Mouse (Mus musculus): ENCODE data around the gene AC134908.4. TPM values are rescaled to one million over a fixed set of nuclear protein-coding genes. Genes with fewer than 3 reads are reported as not detected.

Gene AC134908.4
- polyA plus RNA-seq, 1 experiment from 2014 or later, result not detected

DNA sequence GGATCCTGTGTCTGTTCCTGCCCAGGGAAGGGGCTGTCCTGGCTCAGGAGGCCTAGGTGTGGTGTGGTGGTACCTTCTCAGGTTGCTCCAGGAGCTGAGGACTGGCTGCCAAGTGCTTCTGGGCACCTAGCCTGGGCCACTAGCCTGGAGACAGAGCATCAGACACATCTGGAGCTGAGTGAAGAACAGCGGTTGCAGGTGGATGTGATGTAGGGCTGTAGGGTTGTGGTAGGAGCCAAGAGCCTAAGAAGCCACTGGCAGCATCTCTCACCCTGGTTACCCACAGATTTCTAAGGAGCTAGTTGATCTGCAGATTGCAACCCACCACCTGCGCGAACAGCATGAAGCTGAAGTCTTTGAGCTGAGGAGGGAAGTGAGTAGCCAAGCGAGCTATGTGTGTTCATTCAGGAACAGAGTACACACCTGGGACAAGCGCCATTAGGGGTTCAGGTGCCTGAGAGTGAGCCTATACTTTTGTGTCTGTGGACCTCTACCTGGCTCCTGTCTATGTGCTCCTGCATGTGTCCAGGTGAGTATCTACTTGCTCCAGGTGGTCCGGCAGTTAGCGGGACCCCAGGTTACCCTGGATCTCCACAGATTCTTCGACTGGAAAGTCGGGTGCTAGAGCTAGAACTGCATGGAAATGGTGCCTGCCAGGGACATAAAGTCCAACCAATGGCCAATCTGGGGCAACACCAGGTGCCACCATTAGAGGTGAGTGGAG is 8.5 kb downstream of the AC134908.4 start:
- H3K4me3 ChIP-seq (ENCODE audit: low read depth, low read length), result no peak overlapping the region
- H3K9me3 ChIP-seq (replicated peaks; ENCODE audit: control insufficient read depth, low read length), result no peaks in the 10 kb centered on the region
- 82% methylated on average over 9 of the region's 9 CpGs for WGBS (ENCODE audit: insufficient replicate concordance)
- no peaks in the 10 kb centered on the region for H3K36me3 ChIP-seq (ENCODE audit: control insufficient read depth, insufficient read depth)
- no peak overlapping the region for H3K4me2 ChIP-seq (ENCODE audit: low read depth, low read length)
- no peak for ATAC-seq (ENCODE audit: low read depth)
- H3K27ac ChIP-seq (ENCODE audit: low read length), result no peak overlapping the region
- H3K9ac ChIP-seq (ENCODE audit: low read depth, low read length), result no peak overlapping the region
- peaks cover 14% of the 10 kb centered on the region for H3K4me1 ChIP-seq (ENCODE audit: control insufficient read depth, low read depth, low read length)
- H3K27me3 ChIP-seq (ENCODE audit: control insufficient read depth, insufficient read depth, low read depth, low read length), result no peaks in the 10 kb centered on the region

DNA sequence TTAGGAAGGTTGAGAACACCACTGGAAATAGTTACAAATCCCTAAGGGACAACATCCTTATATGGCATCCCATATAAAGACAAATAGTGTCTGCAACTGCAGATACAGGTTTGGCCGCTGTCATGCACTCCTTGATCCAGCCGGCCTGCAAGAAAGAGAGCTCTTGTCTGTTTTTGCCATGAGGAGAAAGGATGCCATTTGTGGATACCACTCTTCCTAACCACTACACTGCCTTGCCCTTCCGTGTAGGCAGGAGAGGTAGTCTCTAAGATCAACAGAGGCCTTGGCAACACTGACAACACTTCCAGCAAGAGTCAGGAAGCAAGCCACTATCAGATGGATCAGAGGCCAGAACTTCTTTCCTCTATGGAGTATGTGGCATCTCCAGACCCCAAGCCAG is 9.2 kb downstream of the AC134908.4 start, which contains the start of gene Ccdc78:
Gene Ccdc78 (plus strand): TSS at position 301 of the 400 bp plus-strand sequence.
- peak within 1 kb of the TSS; percentile 54 for H3K27ac ChIP-seq (ENCODE audit: low read length)
- H3K36me3 ChIP-seq (ENCODE audit: control insufficient read depth, insufficient read depth), result peaks cover 4% of the 10 kb centered on the region; the same call in 1 of the 2 replicates
- no peaks in the 10 kb centered on the region for H3K27me3 ChIP-seq (ENCODE audit: control insufficient read depth, insufficient read depth, low read depth, low read length)
- H3K4me3 ChIP-seq (ENCODE audit: low read depth, low read length), result peak within 1 kb of the TSS; percentile 76
- H3K9ac ChIP-seq (ENCODE audit: low read depth, low read length), result peak within 1 kb of the TSS; percentile 71
- no peak for ATAC-seq (ENCODE audit: low read depth)
- H3K4me2 ChIP-seq (ENCODE audit: low read depth, low read length), result peak within 1 kb of the TSS; percentile 69
- no peaks in the 10 kb centered on the region for H3K9me3 ChIP-seq (replicated peaks; ENCODE audit: control insufficient read depth, low read length)
- peaks cover 11% of the 10 kb centered on the region for H3K4me1 ChIP-seq (ENCODE audit: control insufficient read depth, low read depth, low read length)
- 66% methylated on average over 3 of the region's 3 CpGs for WGBS (ENCODE audit: insufficient replicate concordance)

DNA sequence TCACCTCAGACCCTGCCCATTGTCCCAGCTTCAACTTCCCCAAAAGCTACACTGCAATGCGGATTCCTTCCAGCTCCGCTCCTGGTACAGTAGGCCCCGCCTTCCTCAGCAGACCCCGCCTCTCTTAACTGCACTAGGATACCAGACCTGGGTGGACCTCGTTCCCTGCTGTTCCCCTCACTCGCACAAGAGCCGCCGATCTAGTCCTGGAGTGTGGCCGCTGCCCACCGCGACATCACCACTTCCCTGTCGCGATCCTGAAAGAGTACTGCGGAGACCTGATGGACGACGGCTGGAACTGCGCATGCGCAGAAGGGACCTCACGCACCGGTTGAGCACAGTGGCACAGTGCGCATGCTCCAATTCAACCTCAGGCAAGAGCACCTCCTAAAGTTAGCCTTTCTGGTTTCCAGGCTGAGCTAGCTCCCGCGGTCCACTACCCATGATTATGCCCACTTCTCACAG is 10.1 kb downstream of the AC134908.4 start, which contains the start of gene Haghl:
Gene Haghl (minus strand): TSS at position 393 of the 465 bp plus-strand sequence.
- peak; percentile 86 for ATAC-seq (ENCODE audit: low read depth)
- peaks cover 5% of the 10 kb centered on the region for H3K4me1 ChIP-seq (ENCODE audit: control insufficient read depth, low read depth, low read length)
- peak within 1 kb of the TSS; percentile 54 for H3K27ac ChIP-seq (ENCODE audit: low read length)
- H3K36me3 ChIP-seq (ENCODE audit: control insufficient read depth, insufficient read depth), result peaks cover 7% of the 10 kb centered on the region; the same call in 1 of the 2 replicates
- peak within 1 kb of the TSS; percentile 69 for H3K4me2 ChIP-seq (ENCODE audit: low read depth, low read length)
- no peaks in the 10 kb centered on the region for H3K27me3 ChIP-seq (ENCODE audit: control insufficient read depth, insufficient read depth, low read depth, low read length)
- no peaks in the 10 kb centered on the region for H3K9me3 ChIP-seq (replicated peaks; ENCODE audit: control insufficient read depth, low read length)
- WGBS (ENCODE audit: insufficient replicate concordance), result under 1% methylated on average over 23 of the region's 23 CpGs
- peak within 1 kb of the TSS; percentile 76 for H3K4me3 ChIP-seq (ENCODE audit: low read depth, low read length)
- peak within 1 kb of the TSS; percentile 71 for H3K9ac ChIP-seq (ENCODE audit: low read depth, low read length)

DNA sequence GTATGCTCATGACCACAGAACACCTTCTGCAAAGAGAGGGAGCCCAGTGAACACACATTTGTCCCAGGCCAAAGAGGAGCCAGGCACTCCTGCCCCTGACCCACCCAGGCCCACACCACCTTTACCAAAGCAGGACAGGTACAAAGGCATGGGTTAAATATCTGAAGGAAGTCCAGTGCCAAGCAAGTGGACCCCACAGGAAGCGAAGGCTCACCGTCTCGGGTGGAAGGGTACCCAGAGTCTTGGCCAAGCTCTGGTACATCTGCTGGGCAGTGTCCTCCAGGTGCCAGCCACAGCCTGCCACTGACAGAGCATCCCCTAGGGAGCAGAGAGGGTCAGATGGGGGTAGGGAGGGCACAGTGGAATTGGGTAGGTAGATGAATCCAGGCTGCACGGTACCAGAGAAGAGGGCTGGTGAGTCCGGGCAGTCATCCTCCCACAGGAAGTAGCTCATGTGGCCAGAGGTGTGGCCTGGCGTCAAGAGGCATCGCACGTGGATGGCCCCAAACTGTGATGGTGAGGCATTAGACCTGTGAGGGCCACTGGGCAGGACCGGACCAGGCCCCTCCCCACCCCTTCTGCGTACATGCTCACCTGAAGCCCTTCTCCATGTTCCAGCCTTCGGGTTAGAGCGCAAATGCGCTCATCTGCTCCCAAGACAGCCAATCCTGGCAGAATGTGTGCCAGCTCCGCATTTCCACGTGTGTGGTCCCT is 11.4 kb downstream of the AC134908.4 start:
- ATAC-seq (ENCODE audit: low read depth), result no peak
- no peaks in the 10 kb centered on the region for H3K9me3 ChIP-seq (replicated peaks; ENCODE audit: control insufficient read depth, low read length)
- 71% methylated on average over 15 of the region's 15 CpGs for WGBS (ENCODE audit: insufficient replicate concordance)
- no peak overlapping the region for H3K4me3 ChIP-seq (ENCODE audit: low read depth, low read length)
- H3K4me1 ChIP-seq (ENCODE audit: control insufficient read depth, low read depth, low read length), result peaks cover 5% of the 10 kb centered on the region
- H3K4me2 ChIP-seq (ENCODE audit: low read depth, low read length), result no peak overlapping the region
- no peak overlapping the region for H3K27ac ChIP-seq (ENCODE audit: low read length)
- peaks cover 10% of the 10 kb centered on the region; the same call in 1 of the 2 replicates for H3K36me3 ChIP-seq (ENCODE audit: control insufficient read depth, insufficient read depth)
- no peaks in the 10 kb centered on the region for H3K27me3 ChIP-seq (ENCODE audit: control insufficient read depth, insufficient read depth, low read depth, low read length)
- no peak overlapping the region for H3K9ac ChIP-seq (ENCODE audit: low read depth, low read length)

DNA sequence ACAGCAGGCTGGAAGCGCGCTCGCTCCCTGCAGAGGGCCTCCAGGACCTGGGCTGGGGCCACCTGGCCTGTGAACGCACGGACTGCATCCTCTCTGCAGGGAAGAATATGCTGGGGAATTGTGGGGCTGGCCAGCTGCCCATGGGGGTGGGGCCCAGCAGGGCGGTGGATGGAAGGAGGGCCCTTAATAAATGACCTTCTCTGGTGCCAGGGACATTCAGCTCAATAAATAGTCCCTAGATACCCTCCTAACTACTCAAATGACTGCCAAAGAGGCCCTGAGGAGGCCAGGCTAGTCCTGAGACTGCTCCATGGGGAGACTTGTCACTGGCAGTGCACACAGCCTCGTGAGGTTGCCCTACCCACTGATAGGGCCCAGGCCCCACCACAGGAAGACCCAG is 12.4 kb downstream of the AC134908.4 start:
- ATAC-seq (ENCODE audit: low read depth), result no peak
- H3K36me3 ChIP-seq (ENCODE audit: control insufficient read depth, insufficient read depth), result peaks cover 10% of the 10 kb centered on the region; the same call in 1 of the 2 replicates
- no peaks in the 10 kb centered on the region for H3K9me3 ChIP-seq (replicated peaks; ENCODE audit: control insufficient read depth, low read length)
- H3K4me2 ChIP-seq (ENCODE audit: low read depth, low read length), result no peak overlapping the region
- no peak overlapping the region for H3K9ac ChIP-seq (ENCODE audit: low read depth, low read length)
- 66% methylated on average over 7 of the region's 7 CpGs for WGBS (ENCODE audit: insufficient replicate concordance)
- H3K27ac ChIP-seq (ENCODE audit: low read length), result no peak overlapping the region
- no peak overlapping the region for H3K4me3 ChIP-seq (ENCODE audit: low read depth, low read length)
- H3K27me3 ChIP-seq (ENCODE audit: control insufficient read depth, insufficient read depth, low read depth, low read length), result no peaks in the 10 kb centered on the region
- peaks cover 5% of the 10 kb centered on the region for H3K4me1 ChIP-seq (ENCODE audit: control insufficient read depth, low read depth, low read length)

DNA sequence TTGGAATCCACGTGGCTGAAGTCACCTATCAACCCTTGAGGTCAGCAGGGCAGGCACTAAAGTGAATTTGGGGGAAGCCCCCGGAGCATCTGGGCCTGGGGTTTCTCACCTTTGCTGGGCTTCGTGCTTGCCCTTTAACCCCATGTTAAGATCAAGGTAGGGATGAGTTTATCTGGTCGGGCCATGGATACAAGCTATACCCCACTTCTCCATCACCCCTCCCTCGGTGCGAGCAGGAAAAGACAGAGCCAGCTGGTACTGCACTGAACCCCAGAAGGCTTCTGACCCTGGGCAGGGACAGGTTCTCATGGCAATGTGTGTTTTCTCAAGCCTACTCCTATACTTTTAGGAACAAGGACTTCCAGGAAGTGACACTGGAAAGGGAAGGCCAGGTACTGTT is 14.1 kb downstream of the AC134908.4 start:
- ATAC-seq (ENCODE audit: low read depth), result no peak
- H3K9me3 ChIP-seq (replicated peaks; ENCODE audit: control insufficient read depth, low read length), result no peaks in the 10 kb centered on the region
- peaks cover 5% of the 10 kb centered on the region for H3K4me1 ChIP-seq (ENCODE audit: control insufficient read depth, low read depth, low read length)
- 76% methylated on average over 6 of the region's 6 CpGs for WGBS (ENCODE audit: insufficient replicate concordance)
- H3K27ac ChIP-seq (ENCODE audit: low read length), result no peak overlapping the region
- H3K4me2 ChIP-seq (ENCODE audit: low read depth, low read length), result no peak overlapping the region
- no peak overlapping the region for H3K4me3 ChIP-seq (ENCODE audit: low read depth, low read length)
- H3K27me3 ChIP-seq (ENCODE audit: control insufficient read depth, insufficient read depth, low read depth, low read length), result no peaks in the 10 kb centered on the region
- H3K36me3 ChIP-seq (ENCODE audit: control insufficient read depth, insufficient read depth), result peaks cover 12% of the 10 kb centered on the region; the same call in 1 of the 2 replicates
- no peak overlapping the region for H3K9ac ChIP-seq (ENCODE audit: low read depth, low read length)

DNA sequence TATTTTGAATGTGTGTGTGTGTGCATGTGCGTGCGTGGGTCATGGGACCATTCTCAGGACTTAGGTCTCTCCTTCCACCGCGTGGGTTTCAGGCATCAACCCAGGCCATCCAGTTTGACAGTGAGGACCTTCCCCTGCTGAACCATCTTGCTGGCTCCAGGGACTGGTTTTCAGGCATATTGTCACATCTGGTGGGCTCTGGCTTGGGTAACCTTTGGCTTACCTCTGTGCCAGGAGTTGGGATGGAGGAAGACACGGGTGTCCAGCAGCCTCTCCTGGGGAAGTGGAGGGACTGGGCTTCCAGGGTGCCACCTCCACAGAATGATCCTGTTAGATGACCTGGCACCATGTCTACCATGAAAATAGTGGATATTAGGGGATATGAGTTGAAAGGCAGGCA is 17.5 kb downstream of the AC134908.4 start:
- 84% methylated on average over 5 of the region's 5 CpGs for WGBS (ENCODE audit: insufficient replicate concordance)
- Histone ChIP-seq H3K4me1 (ENCODE audit: control insufficient read depth, low read depth, low read length) (peaks cover 9% of the 10 kb centered on the region), H3K9me3 (replicated peaks; ENCODE audit: control insufficient read depth, low read length) (no peaks in the 10 kb centered on the region), H3K4me3 (ENCODE audit: low read depth, low read length) (no peak overlapping the region), H3K4me2 (ENCODE audit: low read depth, low read length) (no peak overlapping the region), H3K9ac (ENCODE audit: low read depth, low read length) (no peak overlapping the region), H3K36me3 (ENCODE audit: control insufficient read depth, insufficient read depth) (peaks cover 12% of the 10 kb centered on the region), H3K27me3 (ENCODE audit: control insufficient read depth, insufficient read depth, low read depth, low read length) (no peaks in the 10 kb centered on the region), H3K27ac (ENCODE audit: low read length) (no peak overlapping the region)
- no peak for ATAC-seq (ENCODE audit: low read depth)

DNA sequence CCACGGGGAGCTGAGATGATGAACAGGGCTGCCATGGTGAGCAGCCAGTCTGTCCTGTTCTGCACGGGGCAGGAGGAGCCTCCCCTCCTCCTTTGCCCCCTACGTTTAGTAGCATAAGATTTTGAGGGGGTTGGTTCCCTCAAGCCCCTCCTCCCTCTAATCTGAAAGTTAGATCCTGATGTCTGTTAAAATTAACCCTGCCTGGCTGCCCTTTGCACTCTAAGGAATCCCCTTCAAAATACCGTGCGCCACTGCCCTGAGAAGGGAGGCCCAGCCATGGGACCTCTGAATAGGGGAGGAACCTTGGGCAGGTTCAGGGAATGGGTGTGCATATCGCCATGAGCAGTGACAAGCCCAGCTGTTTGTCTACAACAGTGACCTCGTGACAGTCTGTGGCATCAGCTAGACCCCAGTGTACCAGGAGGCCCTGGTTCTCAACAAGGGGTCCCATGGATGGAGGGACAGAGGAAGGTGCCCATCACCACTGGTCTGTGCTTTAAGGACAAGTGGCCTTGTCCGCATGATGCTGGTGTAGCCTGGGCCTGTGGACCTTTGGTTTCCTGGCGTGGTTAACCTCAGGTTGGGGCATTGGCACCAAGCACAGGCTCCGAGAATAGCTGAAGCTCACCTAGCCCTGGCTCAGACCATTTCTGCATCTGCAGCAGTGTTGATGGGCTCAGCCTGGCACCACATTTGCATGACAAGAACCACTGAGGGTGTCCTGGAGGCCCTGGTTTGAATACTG is 20.0 kb downstream of the AC134908.4 start:
- H3K4me1 ChIP-seq (ENCODE audit: control insufficient read depth, low read depth, low read length), result peaks cover 9% of the 10 kb centered on the region
- H3K9me3 ChIP-seq (replicated peaks; ENCODE audit: control insufficient read depth, low read length), result no peaks in the 10 kb centered on the region
- H3K4me2 ChIP-seq (ENCODE audit: low read depth, low read length), result no peak overlapping the region
- no peak overlapping the region for H3K4me3 ChIP-seq (ENCODE audit: low read depth, low read length)
- no peak overlapping the region for H3K27ac ChIP-seq (ENCODE audit: low read length)
- no peak for ATAC-seq (ENCODE audit: low read depth)
- H3K36me3 ChIP-seq (ENCODE audit: control insufficient read depth, insufficient read depth), result peaks cover 5% of the 10 kb centered on the region; the same call in 1 of the 2 replicates
- H3K27me3 ChIP-seq (ENCODE audit: control insufficient read depth, insufficient read depth, low read depth, low read length), result no peaks in the 10 kb centered on the region
- H3K9ac ChIP-seq (ENCODE audit: low read depth, low read length), result no peak overlapping the region
- 69% methylated on average over 10 of the region's 10 CpGs for WGBS (ENCODE audit: insufficient replicate concordance)

Data from liver, embryonic 16.5 days (tissue).